Mouse (Mus musculus): ENCODE data around the gene Gm20696.

DNA sequence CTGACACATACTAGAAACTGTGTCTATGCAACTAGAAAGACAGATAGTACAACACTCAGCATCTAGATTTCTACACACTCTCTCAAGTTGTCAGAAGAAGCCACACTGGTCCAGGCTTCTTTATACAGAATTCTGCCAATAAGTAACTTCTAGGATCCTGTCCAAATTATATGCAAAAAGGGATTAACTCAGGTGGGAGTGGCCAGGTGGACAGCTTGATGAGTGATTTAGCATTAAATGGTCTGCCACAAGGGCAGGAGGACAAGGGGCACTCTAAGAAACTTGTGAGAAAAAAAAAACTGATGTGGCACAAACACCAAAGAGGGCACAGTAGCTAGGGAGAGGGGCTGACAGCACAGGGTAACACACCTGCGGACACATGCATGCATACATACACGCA, 340.7 kb downstream of the Gm20696 start:
- TF ChIP-seq CTCF (IDR thresholded peaks at IDR 0.05; ENCODE audit: low read depth) (no peak), EP300 (optimal IDR thresholded peaks at IDR 0.05) (no peak)
